Mouse (Mus musculus): ENCODE results near the gene Setd6.

The Setd6 gene

GRCm38 (mm10) chr8:95715676-95716531 is at the start of gene Setd6:
Gene Setd6, plus strand, starts transcription at chr8:95715881.
- peak; percentile 86 to 89 for DNase-seq

GRCm38 (mm10) chr8:95668163-95668958 is 47.3 kb upstream of the Setd6 start:
- no peak for DNase-seq

DNA sequence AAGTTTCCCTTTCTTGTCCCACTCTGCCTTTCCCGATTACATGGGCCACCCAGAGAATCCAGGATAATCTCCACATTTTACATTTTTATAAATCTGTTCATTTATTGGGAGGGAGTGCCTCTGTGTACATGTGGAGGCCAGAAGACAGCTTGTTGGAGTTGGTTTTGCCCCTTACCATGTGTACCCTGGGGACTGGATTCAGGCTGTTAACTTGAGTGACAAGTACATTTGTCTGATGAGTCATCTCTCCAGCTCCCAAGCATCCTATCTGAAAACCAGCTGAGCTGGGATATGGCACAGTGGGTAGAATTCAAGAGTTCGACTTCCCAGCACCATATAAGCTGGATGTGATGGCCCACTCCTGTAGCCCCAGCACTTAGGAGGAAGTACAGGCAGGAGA is 45.7 kb upstream of the Setd6 start:
- no peak for DNase-seq

- DNase-seq, result no peak
These were observed 43.8 kb upstream of the Setd6 start for GRCm38 (mm10) chr8:95671861-95672260.

DNA sequence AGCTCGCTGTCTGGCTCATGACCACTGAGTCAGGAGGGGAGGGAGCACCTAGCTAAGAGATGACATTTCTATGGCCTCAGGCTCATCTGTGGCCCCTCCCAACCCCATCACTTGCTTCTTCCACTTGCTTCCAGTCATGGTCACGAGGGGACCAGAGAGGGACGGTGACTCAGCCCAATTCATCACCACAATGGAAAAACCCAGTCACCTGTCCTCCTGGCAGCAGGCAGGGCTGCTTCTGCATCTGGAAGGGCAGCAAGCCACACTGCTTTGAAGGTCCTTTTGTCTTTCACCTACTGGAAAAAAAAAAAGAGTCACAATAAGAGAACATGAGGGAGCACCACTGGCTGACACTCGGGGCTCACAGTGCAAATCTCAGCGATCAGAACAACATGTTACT is 42.9 kb upstream of the Setd6 start:
- DNase-seq, result no peak

DNA sequence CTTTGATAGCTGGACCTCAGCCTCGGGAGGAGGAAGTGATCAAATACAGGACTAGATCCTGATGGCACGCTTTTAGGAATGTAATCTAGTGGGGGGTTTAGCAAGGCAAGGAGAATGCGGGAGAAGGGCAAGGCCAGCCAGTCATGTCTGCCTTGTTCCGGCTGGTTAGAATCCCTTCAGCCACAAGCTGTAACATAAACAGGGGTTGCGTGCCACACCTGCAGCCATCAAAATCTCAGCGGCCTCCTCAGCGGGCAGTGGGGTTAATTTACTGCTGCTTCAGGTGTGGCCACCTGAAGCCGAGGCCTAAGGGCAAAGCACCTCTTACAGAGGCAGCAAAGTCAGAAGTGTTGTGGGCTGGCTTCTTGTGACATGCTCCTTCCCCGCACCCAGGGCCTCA is 39.0 kb upstream of the Setd6 start, which contains the start of gene Ndrg4:
Gene Ndrg4, plus strand, starts transcription at position 350 of the 400 bp plus-strand sequence.
- DNase-seq, result no peak

GRCm38 (mm10) chr8:95677591-95678023 is 38.1 kb upstream of the Setd6 start:
- DNase-seq, result no peak

- DNase-seq, result no peak
These were observed 37.6 kb upstream of the Setd6 start for GRCm38 (mm10) chr8:95678024-95678611.

- no peak for DNase-seq
These were observed 27.5 kb upstream of the Setd6 start for GRCm38 (mm10) chr8:95688073-95688672.

DNA sequence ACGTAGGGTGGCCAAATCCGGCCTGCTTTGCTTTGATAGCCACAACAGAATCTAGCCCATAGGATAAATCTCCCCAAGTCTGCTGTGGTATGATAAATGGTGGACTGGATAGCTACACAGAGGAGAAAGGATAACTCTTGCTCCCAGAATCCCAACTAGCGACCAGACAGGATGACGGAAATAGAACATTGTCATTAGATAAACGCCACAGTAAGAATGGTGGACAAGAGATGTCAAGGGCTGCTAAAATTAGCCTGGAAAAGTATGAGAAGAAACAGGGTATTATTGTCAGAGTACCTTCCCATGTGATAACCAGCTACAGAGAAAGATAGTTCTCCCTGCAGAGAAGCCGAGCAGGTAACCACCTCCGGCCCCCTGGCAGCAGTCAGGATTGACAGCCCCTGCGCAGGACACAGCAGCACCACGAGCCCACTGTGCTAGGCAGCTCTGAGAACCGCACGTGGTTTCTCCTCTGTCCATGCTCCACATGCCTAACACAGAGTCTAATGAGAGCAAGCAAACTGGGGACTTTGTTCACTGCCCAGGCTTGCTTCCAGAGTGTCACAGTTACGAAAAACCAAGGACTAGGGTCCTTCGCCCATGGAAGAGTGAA is 24.6 kb upstream of the Setd6 start:
- no peak for DNase-seq

DNA sequence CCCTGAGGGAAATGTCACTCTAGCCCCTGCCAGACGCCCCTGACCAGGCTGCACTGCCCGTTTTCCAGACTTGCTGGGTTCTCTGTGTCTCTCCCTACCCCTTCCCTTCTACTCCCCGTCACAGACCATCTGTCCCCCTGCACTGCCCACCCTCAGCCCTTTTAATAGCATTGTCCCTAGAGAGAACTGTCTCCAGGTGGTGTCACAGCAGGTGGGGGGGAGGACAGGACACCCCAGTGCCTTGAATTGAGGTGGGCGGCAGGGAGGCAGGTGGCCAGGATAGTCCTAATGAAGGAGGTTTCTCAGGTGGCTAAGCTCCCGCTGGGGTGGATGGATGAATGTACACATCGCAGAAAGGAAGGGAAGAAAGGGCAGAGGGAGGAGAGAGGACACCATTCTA is 21.1 kb upstream of the Setd6 start:
- no peak for DNase-seq

- DNase-seq, result no peak
These were observed 19.0 kb upstream of the Setd6 start for GRCm38 (mm10) chr8:95696661-95697060.

DNA sequence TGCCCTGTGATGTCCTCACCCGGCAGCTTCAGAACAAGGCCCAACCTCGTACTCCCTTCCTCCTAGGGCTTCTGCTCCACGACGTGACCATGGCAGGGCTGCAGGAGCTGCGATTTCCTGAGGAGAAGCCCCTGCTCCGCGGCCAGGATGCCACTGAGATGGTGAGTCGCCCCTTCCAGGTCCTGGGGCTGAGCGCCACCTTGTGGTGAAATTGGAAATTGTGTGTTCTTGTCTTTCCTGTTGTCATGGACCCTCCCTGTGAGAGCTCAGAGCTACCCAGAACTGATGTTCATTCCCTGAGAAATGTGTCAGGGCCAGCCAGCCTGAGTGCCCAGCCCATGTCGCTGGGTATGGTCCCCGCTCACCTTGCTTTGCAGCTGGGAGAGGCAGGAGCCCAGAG is 18.6 kb upstream of the Setd6 start:
- peak; percentile 47 to 73 for DNase-seq

- DNase-seq, result no peak
These were observed 17.5 kb upstream of the Setd6 start for GRCm38 (mm10) chr8:95698179-95698578.

- no peak for DNase-seq
These were observed 15.4 kb upstream of the Setd6 start for GRCm38 (mm10) chr8:95700282-95700681.

- DNase-seq, result no peak
These were observed 13.9 kb upstream of the Setd6 start for GRCm38 (mm10) chr8:95701809-95702208.

DNA sequence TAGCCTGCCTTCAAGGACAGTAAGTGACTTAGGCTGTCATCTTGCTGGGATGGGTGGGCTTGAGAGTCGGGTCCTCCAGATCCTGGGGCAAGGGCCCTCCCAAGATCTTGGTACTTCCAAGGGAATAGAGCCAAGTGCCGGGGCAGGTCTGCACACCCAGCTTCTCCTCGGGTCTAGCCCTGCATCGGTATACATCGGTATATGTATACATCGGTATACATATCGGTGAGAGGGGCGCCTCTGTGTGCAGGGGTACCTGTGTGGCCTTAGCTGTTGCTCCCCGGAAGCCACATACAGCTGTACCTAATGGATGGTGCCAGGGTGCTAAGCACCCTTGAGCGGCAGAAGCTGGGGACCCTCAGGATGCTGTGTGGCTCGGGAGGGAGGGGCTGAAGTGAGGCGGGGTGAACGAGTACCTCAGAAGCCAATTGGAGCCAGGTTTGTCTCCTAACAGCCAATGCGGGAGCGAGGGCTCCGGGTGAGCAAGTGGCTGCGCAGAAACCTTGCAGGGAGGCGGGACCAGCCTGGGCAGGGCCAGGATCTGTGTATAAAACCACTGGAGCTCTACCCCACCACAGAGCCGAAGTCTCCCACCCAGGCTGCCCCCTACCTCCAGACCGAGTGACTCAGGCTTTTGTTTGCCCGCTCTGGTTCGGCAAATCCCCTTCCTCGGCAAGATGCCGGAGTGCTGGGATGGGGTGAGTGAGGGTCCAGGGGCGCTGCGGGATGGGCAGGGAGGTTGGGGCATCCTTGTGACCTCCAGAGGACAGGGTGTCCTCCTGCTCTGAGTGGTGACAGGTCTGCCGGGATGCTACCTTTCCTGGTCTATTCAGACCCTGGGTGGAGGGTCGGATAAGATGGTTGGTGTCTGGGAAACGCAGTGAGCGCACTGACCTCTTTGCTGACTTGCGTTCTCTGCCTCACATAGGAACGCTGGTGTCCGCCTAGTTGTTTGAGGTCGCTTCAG is 12.9 kb upstream of the Setd6 start:
- peak; percentile 43 to 49 for DNase-seq

GRCm38 (mm10) chr8:95703461-95704260 is 12.0 kb upstream of the Setd6 start:
- no peak for DNase-seq

GRCm38 (mm10) chr8:95704538-95704937 is 11.1 kb upstream of the Setd6 start:
- DNase-seq, result no peak

- DNase-seq, result peak; percentile 55 to 59
These were observed 6.1 kb upstream of the Setd6 start for GRCm38 (mm10) chr8:95709579-95709978.
